Mouse (Mus musculus) midbrain, embryonic 15.5 days (tissue): Measurements from ENCODE around the gene E2f1. TPM values are rescaled to one million over a fixed set of nuclear protein-coding genes. Genes with fewer than 3 reads are reported as not detected.

ENCODE experiments used
- ATAC-seq: fragments of 200-750 bp; cut with Nextera tagmentation; replicated peaks from 2 replicates; pipeline ENCODE4 v1.8.0; 2017; ENCODE audit warnings: moderate TSS enrichment
- H3K27ac ChIP-seq: fragments of 300-500 bp; sonication (generic); 2 replicates; pipeline ENCODE4 v1.5.1; 2015; ENCODE audit warnings: mild to moderate bottlenecking, inconsistent platforms
- H3K27me3 ChIP-seq: fragments of 300-500 bp; sonication (generic); replicated peaks from 2 replicates; pipeline ENCODE4 v1.6.1; 2015; ENCODE audit warnings: inconsistent platforms
- H3K36me3 ChIP-seq: fragments of 300-500 bp; sonication (generic); replicated peaks from 2 replicates; pipeline ENCODE4 v1.6.1; 2015; ENCODE audit warnings: inconsistent platforms
- H3K4me1 ChIP-seq: fragments of 300-500 bp; sonication (generic); 2 replicates; pipeline ENCODE4 v1.6.1; 2015; ENCODE audit warnings: inconsistent platforms
- H3K4me2 ChIP-seq: fragments of 300-500 bp; sonication (generic); 2 replicates; pipeline ENCODE4 v1.6.1; 2015; ENCODE audit warnings: inconsistent platforms, mild to moderate bottlenecking, moderate library complexity
- H3K4me3 ChIP-seq: fragments of 300-500 bp; sonication (generic); 2 replicates; pipeline ENCODE4 v1.5.1; 2015; ENCODE audit warnings: mild to moderate bottlenecking, inconsistent platforms
- H3K9ac ChIP-seq: fragments of 300-500 bp; sonication (generic); 2 replicates; pipeline ENCODE4 v1.6.1; 2015; ENCODE audit warnings: mild to moderate bottlenecking, inconsistent platforms
- H3K9me3 ChIP-seq: fragments of 300-500 bp; sonication (generic); 2 replicates; pipeline ENCODE4 v1.6.1; 2016; ENCODE audit warnings: inconsistent platforms
- WGBS: fragments of 180-500 bp; shearing (Covaris S2); methylation state at CpG from one replicate; pipeline ENCODE4 v1.1.7; 2015; ENCODE audit warnings: mixed read lengths; 5-methylcytosine and 5-hydroxymethylcytosine counted together
- polyA plus RNA-seq: library from polyadenylated mRNA; unstranded; fragments of >200 nt; fragmentation: Nextera tagmentation; extraction: Ambion mirVana; gene quantifications from 2 replicates; pipeline ENCODE4 v1.2.1, GENCODE M21; 2015

Gene E2f1
- polyA plus RNA-seq, 1 experiment from 2014 or later, result 5.4 TPM

GRCm38 (mm10) chr2:154543567-154544347, 25.9 kb downstream of the E2f1 start:
- ATAC-seq, result peak; percentile 43
- peak overlapping the region; percentile 55 for H3K27ac ChIP-seq

GRCm38 (mm10) chr2:154541630-154542029, 28.1 kb downstream of the E2f1 start:
- 82% methylated on average over 2 of the region's 2 CpGs for WGBS
- H3K9me3 ChIP-seq, result no peaks in the 10 kb centered on the region
- H3K4me3 ChIP-seq, result no peak overlapping the region
- H3K36me3 ChIP-seq, result peaks cover under 1% of the 10 kb centered on the region; the same call in 1 of the 2 replicates
- H3K9ac ChIP-seq, result no peak overlapping the region
- no peak overlapping the region for H3K27ac ChIP-seq
- no peak for ATAC-seq
- no peaks in the 10 kb centered on the region for H3K27me3 ChIP-seq
- 0 out of 2 replicates have a peak, but pooled peaks cover 7% of the 10 kb centered on the region for H3K4me1 ChIP-seq
- H3K4me2 ChIP-seq, result no peak overlapping the region

More at GRCm38 (mm10) chr2:154543567-154544347, 25.9 kb downstream of the E2f1 start:
- no peak overlapping the region for H3K4me2 ChIP-seq
- no peak overlapping the region for H3K9ac ChIP-seq
- no peaks in the 10 kb centered on the region for H3K9me3 ChIP-seq
- H3K4me1 ChIP-seq, result 0 out of 2 replicates have a peak, but pooled peaks cover 3% of the 10 kb centered on the region
- H3K27me3 ChIP-seq, result no peaks in the 10 kb centered on the region
- no peak overlapping the region for H3K4me3 ChIP-seq
- H3K36me3 ChIP-seq, result no peaks in the 10 kb centered on the region
- 82% methylated on average over 9 of the region's 9 CpGs for WGBS

- H3K27me3 ChIP-seq, result no peaks in the 10 kb centered on the region
- H3K9ac ChIP-seq, result no peak overlapping the region
- H3K27ac ChIP-seq, result 0 out of 2 replicates have a peak overlapping the region, but pooled peaks have one; percentile 1
- H3K36me3 ChIP-seq, result peaks cover 11% of the 10 kb centered on the region; the same call in 1 of the 2 replicates
- 72% methylated on average over 3 of the region's 3 CpGs for WGBS
- ATAC-seq, result no peak
- H3K4me1 ChIP-seq, result 0 out of 2 replicates have a peak, but pooled peaks cover 7% of the 10 kb centered on the region
- no peak overlapping the region for H3K4me3 ChIP-seq
- H3K4me2 ChIP-seq, result no peak overlapping the region
- H3K9me3 ChIP-seq, result no peaks in the 10 kb centered on the region
Measured at GRCm38 (mm10) chr2:154539720-154540119, 30.0 kb downstream of the E2f1 start.

GRCm38 (mm10) chr2:154538710-154539109, 31.0 kb downstream of the E2f1 start:
- no peak for ATAC-seq
- WGBS, result 56% methylated on average over 3 of the region's 3 CpGs
- Histone ChIP-seq H3K4me3 (no peak overlapping the region), H3K36me3 (peaks cover 11% of the 10 kb centered on the region; the same call in 1 of the 2 replicates), H3K27me3 (no peaks in the 10 kb centered on the region), H3K4me2 (no peak overlapping the region), H3K27ac (no peak overlapping the region), H3K9ac (no peak overlapping the region), H3K9me3 (no peaks in the 10 kb centered on the region), H3K4me1 (0 out of 2 replicates have a peak, but pooled peaks cover 7% of the 10 kb centered on the region)

- no peak overlapping the region for H3K9ac ChIP-seq
- H3K4me1 ChIP-seq, result peaks cover 8% of the 10 kb centered on the region; the same call in 1 of the 2 replicates
- WGBS, result 43% methylated on average over 2 of the region's 2 CpGs
- peaks cover 11% of the 10 kb centered on the region; the same call in 1 of the 2 replicates for H3K36me3 ChIP-seq
- H3K9me3 ChIP-seq, result no peaks in the 10 kb centered on the region
- no peak overlapping the region for H3K4me3 ChIP-seq
- ATAC-seq, result no peak
- H3K4me2 ChIP-seq, result no peak overlapping the region
- no peak overlapping the region for H3K27ac ChIP-seq
- H3K27me3 ChIP-seq, result no peaks in the 10 kb centered on the region
Measured at GRCm38 (mm10) chr2:154538310-154538709, 31.4 kb downstream of the E2f1 start.

GRCm38 (mm10) chr2:154534704-154535270, 34.9 kb downstream of the E2f1 start:
- Histone ChIP-seq H3K27ac (no peak overlapping the region), H3K9me3 (no peaks in the 10 kb centered on the region), H3K27me3 (no peaks in the 10 kb centered on the region), H3K4me3 (no peak overlapping the region), H3K4me1 (peaks cover 15% of the 10 kb centered on the region; the same call in 1 of the 2 replicates), H3K36me3 (peaks cover 18% of the 10 kb centered on the region), H3K9ac (no peak overlapping the region), H3K4me2 (no peak overlapping the region)
- no peak for ATAC-seq
- 96% methylated on average over 12 of the region's 12 CpGs for WGBS

- Histone ChIP-seq H3K4me2 (no peak overlapping the region), H3K27ac (peak overlapping the region; percentile 36), H3K9ac (no peak overlapping the region), H3K4me1 (peaks cover 10% of the 10 kb centered on the region; the same call in 1 of the 2 replicates), H3K27me3 (no peaks in the 10 kb centered on the region), H3K9me3 (no peaks in the 10 kb centered on the region), H3K4me3 (no peak overlapping the region), H3K36me3 (peaks cover 18% of the 10 kb centered on the region)
- WGBS, result 20% methylated on average over 3 of the region's 3 CpGs
- no peak for ATAC-seq
Measured at GRCm38 (mm10) chr2:154532888-154533287, 36.8 kb downstream of the E2f1 start.

- WGBS, result 70% methylated on average over 3 of the region's 3 CpGs
- H3K27ac ChIP-seq, result no peak overlapping the region
- H3K36me3 ChIP-seq, result peaks cover 20% of the 10 kb centered on the region
- H3K4me1 ChIP-seq, result no peaks in the 10 kb centered on the region
- no peak for ATAC-seq
- no peak overlapping the region for H3K9ac ChIP-seq
- no peak overlapping the region for H3K4me2 ChIP-seq
- H3K4me3 ChIP-seq, result no peak overlapping the region
- H3K27me3 ChIP-seq, result no peaks in the 10 kb centered on the region
- no peaks in the 10 kb centered on the region for H3K9me3 ChIP-seq
Measured at GRCm38 (mm10) chr2:154526531-154526930, 43.2 kb downstream of the E2f1 start.

- Histone ChIP-seq H3K9ac (no peak overlapping the region), H3K36me3 (peaks cover 17% of the 10 kb centered on the region; the same call in 1 of the 2 replicates), H3K27ac (no peak overlapping the region), H3K4me3 (no peak overlapping the region), H3K27me3 (no peaks in the 10 kb centered on the region), H3K4me1 (no peaks in the 10 kb centered on the region), H3K4me2 (no peak overlapping the region), H3K9me3 (no peaks in the 10 kb centered on the region)
- 91% methylated on average over 2 of the region's 2 CpGs for WGBS
- ATAC-seq, result no peak
Measured at GRCm38 (mm10) chr2:154525285-154525684, 44.4 kb downstream of the E2f1 start.

GRCm38 (mm10) chr2:154522334-154522733, 47.4 kb downstream of the E2f1 start:
- H3K27me3 ChIP-seq, result no peaks in the 10 kb centered on the region
- no peak overlapping the region for H3K27ac ChIP-seq
- no peaks in the 10 kb centered on the region for H3K9me3 ChIP-seq
- WGBS, result 97% methylated on average over 5 of the region's 5 CpGs
- no peak overlapping the region for H3K4me3 ChIP-seq
- ATAC-seq, result no peak
- H3K4me2 ChIP-seq, result no peak overlapping the region
- no peaks in the 10 kb centered on the region for H3K4me1 ChIP-seq
- H3K9ac ChIP-seq, result no peak overlapping the region
- H3K36me3 ChIP-seq, result peaks cover 19% of the 10 kb centered on the region; the same call in 1 of the 2 replicates

- Histone ChIP-seq H3K9ac (no peak overlapping the region), H3K27ac (no peak overlapping the region), H3K4me2 (no peak overlapping the region), H3K4me1 (no peaks in the 10 kb centered on the region), H3K4me3 (no peak overlapping the region), H3K9me3 (no peaks in the 10 kb centered on the region), H3K27me3 (no peaks in the 10 kb centered on the region), H3K36me3 (peaks cover 19% of the 10 kb centered on the region; the same call in 1 of the 2 replicates)
- ATAC-seq, result no peak
Measured at GRCm38 (mm10) chr2:154521449-154521848, 48.2 kb downstream of the E2f1 start.

- Histone ChIP-seq H3K9ac (no peak overlapping the region), H3K27me3 (no peaks in the 10 kb centered on the region), H3K4me2 (no peak overlapping the region), H3K36me3 (0 out of 2 replicates have a peak, but pooled peaks cover 6% of the 10 kb centered on the region), H3K27ac (no peak overlapping the region), H3K4me1 (no peaks in the 10 kb centered on the region), H3K9me3 (no peaks in the 10 kb centered on the region), H3K4me3 (no peak overlapping the region)
- no peak for ATAC-seq
- WGBS, result 96% methylated on average over 5 of the region's 5 CpGs
Measured at GRCm38 (mm10) chr2:154517424-154517823, 52.3 kb downstream of the E2f1 start.
